Mouse (Mus musculus): ENCODE results near the gene Scgb1b7. TPM values are rescaled to one million over a fixed set of nuclear protein-coding genes. Genes with fewer than 3 reads are reported as not detected.

Scgb1b7 gene
- not detected for polyA plus RNA-seq (2015; fragmentation: Illumina TruSeq; extraction: RNeasy Lipid Tissue Mini Kit (QIAGEN cat#74804); ENCODE audit: insufficient read depth, low read depth, low replicate concordance)

DNA sequence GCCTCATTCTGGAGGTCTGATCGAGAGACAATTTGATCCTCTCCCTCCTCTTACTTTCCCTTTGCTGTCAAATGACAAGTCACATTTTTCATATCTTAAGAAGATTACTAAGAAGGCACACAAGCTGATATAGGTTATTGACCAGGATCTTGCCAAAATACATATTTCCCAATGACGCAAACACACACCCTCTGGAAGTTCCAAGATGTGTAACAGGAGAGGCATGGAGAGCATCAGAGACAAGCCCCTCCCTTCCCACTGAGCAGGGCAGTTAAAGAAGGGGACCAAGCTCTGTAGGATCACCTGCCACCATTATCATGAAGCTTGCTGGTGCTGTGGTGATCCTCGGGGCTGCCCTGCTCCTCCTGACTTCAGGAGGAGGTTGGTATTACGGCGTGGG lies at the start of gene Scgb1b7:
Scgb1b7 (plus strand) TSS at position 301 of the 400 bp plus-strand sequence.

GRCm38 (mm10) chr7:31705657-31706056 lies 6.8 kb upstream of the Scgb1b7 start, which contains the start of gene Scgb2b7:
Scgb2b7 (minus strand) TSS chr7:31705757.

Other genes with a start within 250 kb of the Scgb1b7 start
- not detected for gene Scgb2b7, start 6.9 kb upstream of the Scgb1b7 start, polyA plus RNA-seq (2015; fragmentation: Illumina TruSeq; extraction: RNeasy Lipid Tissue Mini Kit (QIAGEN cat#74804); ENCODE audit: insufficient read depth, low read depth, low replicate concordance)

All from pancreas, adult 10 weeks (tissue).